Mouse (Mus musculus) erythroblast, embryonic 14.5 days (primary cell): ENCODE measurements around the gene Scnn1a. TPM values are rescaled to one million over a fixed set of nuclear protein-coding genes. Genes with fewer than 3 reads are reported as not detected.

Experiments
- H3K27me3 ChIP-seq: 2 replicates; pipeline ENCODE4 v1.6.1; 2012; ENCODE audit warnings: inconsistent platforms; ENCODE audit not compliant: control insufficient read depth
- H3K36me3 ChIP-seq: 2 replicates; pipeline ENCODE4 v1.6.1; 2012; ENCODE audit warnings: mild to moderate bottlenecking, inconsistent platforms; ENCODE audit not compliant: control insufficient read depth
- H3K4me1 ChIP-seq: 2 replicates; pipeline ENCODE4 v1.6.1; 2012; ENCODE audit warnings: inconsistent platforms; ENCODE audit not compliant: control insufficient read depth
- H3K4me3 ChIP-seq: replicated peaks from 2 replicates; pipeline ENCODE3; 2012; ENCODE audit warnings: moderate library complexity, mild to moderate bottlenecking, inconsistent platforms
- H3K9me3 ChIP-seq: 2 replicates; pipeline ENCODE4 v1.6.1; 2012; ENCODE audit warnings: low read length, inconsistent platforms, mixed read lengths; ENCODE audit not compliant: control insufficient read depth
- GATA1 ChIP-seq: IDR thresholded peaks from 2 replicates; pipeline ENCODE4 v1.6.1; 2012; ENCODE audit warnings: low read length, inconsistent platforms, mixed read lengths
- TAL1 ChIP-seq: IDR thresholded peaks from 3 replicates; pipeline ENCODE4 v1.6.1; 2012; ENCODE audit warnings: low read length, inconsistent platforms, mixed read lengths
- polyA plus RNA-seq: library from polyadenylated mRNA; stranded (reverse); fragments of >175 nt; gene quantifications from 2 replicates; pipeline ENCODE4 v1.2.3, GENCODE M21; 2012

Gene Scnn1a
- polyA plus RNA-seq, 1 experiment = 0.01 TPM

DNA sequence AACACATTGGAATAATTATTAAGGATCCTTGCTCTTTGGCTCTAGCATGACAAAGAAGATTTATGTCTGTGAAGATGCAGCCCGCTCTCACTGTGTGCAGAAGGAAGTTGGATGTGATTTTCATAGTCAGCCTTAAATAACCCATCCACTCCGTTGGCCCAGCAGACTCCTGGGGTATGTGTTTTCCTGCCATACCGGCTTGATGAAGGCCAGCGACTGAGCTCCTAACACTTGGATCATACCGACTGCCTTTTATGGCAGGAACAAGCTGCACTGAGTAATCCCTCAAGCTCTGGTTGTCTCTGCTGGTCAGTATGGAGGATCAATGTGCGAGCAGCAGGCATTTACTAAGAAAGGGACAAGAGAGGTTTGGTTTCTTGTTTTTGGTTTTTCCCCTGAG is 15.0 kb upstream of the Scnn1a start:
- peaks cover 6% of the 10 kb centered on the region; the same call in 1 of the 2 replicates for H3K36me3 ChIP-seq
- H3K4me1 ChIP-seq = no peaks in the 10 kb centered on the region
- H3K9me3 ChIP-seq = no peaks in the 10 kb centered on the region
- no peak overlapping the region for H3K4me3 ChIP-seq
- TF ChIP-seq TAL1 (no peak), GATA1 (no peak)
- H3K27me3 ChIP-seq = no peaks in the 10 kb centered on the region

GRCm38 (mm10) chr6:125307091-125307490 is 13.4 kb upstream of the Scnn1a start:
- TF ChIP-seq TAL1 (no peak), GATA1 (no peak)
- Histone ChIP-seq H3K36me3 (peaks cover 6% of the 10 kb centered on the region; the same call in 1 of the 2 replicates), H3K9me3 (no peaks in the 10 kb centered on the region)

DNA sequence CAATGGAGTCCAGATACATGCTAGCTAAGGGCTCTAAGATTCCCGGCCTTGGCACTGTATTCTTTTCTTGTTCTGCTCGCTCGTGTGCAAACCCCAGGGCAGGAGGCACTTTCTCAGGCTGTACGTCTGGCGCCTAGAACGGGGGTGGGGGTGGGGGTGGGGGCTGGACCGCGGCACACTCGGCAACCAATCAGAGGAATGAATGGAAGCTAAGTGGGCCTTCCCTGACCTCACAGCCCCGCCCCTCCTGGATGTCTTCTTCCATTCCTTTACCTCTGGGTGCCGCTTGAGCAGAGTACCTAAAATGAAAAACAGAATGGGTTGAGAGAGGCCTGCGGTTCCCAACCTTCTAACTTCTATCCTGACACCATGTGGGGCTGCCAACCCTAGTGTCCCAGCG is 11.5 kb upstream of the Scnn1a start:
- no peak overlapping the region for H3K4me3 ChIP-seq
- peaks cover 16% of the 10 kb centered on the region for H3K27me3 ChIP-seq
- no peaks in the 10 kb centered on the region for H3K9me3 ChIP-seq
- H3K36me3 ChIP-seq = peaks cover 6% of the 10 kb centered on the region; the same call in 1 of the 2 replicates
- TF ChIP-seq TAL1 (no peak), GATA1 (no peak)
- H3K4me1 ChIP-seq = peaks cover 2% of the 10 kb centered on the region

More at GRCm38 (mm10) chr6:125307091-125307490, 13.4 kb upstream of the Scnn1a start:
- H3K27me3 ChIP-seq = no peaks in the 10 kb centered on the region
- no peaks in the 10 kb centered on the region for H3K4me1 ChIP-seq
- no peak overlapping the region for H3K4me3 ChIP-seq

- Histone ChIP-seq H3K36me3 (peaks cover 6% of the 10 kb centered on the region; the same call in 1 of the 2 replicates), H3K27me3 (peaks cover 21% of the 10 kb centered on the region), H3K4me1 (peaks cover 3% of the 10 kb centered on the region), H3K9me3 (no peaks in the 10 kb centered on the region), H3K4me3 (no peak overlapping the region)
- TF ChIP-seq GATA1 = no peak
- TF ChIP-seq TAL1 = no peak
Observed at GRCm38 (mm10) chr6:125309406-125309805, 11.1 kb upstream of the Scnn1a start.

DNA sequence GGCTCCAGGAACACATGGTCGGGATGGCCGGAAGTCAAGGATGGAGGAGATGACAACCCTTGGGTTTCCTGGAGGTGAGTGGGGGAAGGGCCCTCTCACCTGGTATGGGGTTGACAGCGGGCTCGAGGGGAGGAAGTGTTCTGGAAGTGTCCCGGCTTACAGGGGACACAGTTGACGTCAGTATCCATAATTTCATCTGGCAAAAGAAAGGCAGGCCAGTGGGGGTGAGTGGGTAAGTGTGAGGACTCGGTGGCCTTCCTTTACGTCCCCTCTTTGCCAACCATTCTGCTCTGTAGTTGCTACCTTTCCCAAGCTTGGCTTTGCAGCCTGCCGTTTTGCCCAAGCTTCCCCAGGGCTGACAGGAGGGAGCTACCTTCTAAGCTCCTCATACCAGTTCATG is 8.3 kb upstream of the Scnn1a start:
- Histone ChIP-seq H3K27me3 (peaks cover 21% of the 10 kb centered on the region), H3K36me3 (peaks cover 1% of the 10 kb centered on the region; the same call in 1 of the 2 replicates), H3K9me3 (no peaks in the 10 kb centered on the region), H3K4me3 (no peak overlapping the region), H3K4me1 (peaks cover 3% of the 10 kb centered on the region)
- no peak for TF ChIP-seq GATA1
- TF ChIP-seq TAL1 = no peak

- TF ChIP-seq GATA1 = no peak
- TF ChIP-seq TAL1 = no peak
- Histone ChIP-seq H3K9me3 (no peaks in the 10 kb centered on the region), H3K4me1 (peaks cover 3% of the 10 kb centered on the region), H3K36me3 (no peaks in the 10 kb centered on the region; the same call in 1 of the 2 replicates), H3K27me3 (peaks cover 21% of the 10 kb centered on the region), H3K4me3 (peak overlapping the region; percentile 53)
Observed at GRCm38 (mm10) chr6:125312581-125313355, 7.7 kb upstream of the Scnn1a start.

GRCm38 (mm10) chr6:125313546-125314230 is 6.8 kb upstream of the Scnn1a start, which contains the start of gene Ltbr:
Ltbr (minus strand) TSS chr6:125313885.
- no peak for TF ChIP-seq GATA1
- TF ChIP-seq TAL1 = no peak
- peak within 1 kb of the TSS; percentile 53 for H3K4me3 ChIP-seq
- peaks cover 3% of the 10 kb centered on the region for H3K4me1 ChIP-seq
- H3K36me3 ChIP-seq = no peaks in the 10 kb centered on the region; the same call in 1 of the 2 replicates
- peaks cover 21% of the 10 kb centered on the region for H3K27me3 ChIP-seq
- no peaks in the 10 kb centered on the region for H3K9me3 ChIP-seq

DNA sequence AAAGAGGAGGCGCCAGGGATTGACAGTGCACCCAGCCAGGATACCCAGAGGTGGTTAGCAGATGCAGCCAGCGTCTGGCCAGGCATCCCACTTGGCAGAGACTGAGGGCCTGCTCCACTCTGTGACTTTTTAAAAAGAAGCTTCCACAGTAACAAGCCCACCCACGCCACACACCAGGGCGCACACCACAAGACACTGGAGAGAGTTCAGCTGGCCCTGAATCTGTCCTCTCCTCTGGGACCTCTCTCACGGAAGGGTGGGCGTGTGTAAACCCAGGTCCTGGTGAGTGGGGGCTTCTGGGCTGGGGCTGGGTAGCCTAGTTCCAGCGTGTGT is 6.3 kb upstream of the Scnn1a start:
- peaks cover 3% of the 10 kb centered on the region for H3K4me1 ChIP-seq
- H3K9me3 ChIP-seq = no peaks in the 10 kb centered on the region
- H3K36me3 ChIP-seq = no peaks in the 10 kb centered on the region; the same call in 1 of the 2 replicates
- H3K27me3 ChIP-seq = peaks cover 21% of the 10 kb centered on the region
- no peak for TF ChIP-seq TAL1
- no peak for TF ChIP-seq GATA1
- no peak overlapping the region for H3K4me3 ChIP-seq

DNA sequence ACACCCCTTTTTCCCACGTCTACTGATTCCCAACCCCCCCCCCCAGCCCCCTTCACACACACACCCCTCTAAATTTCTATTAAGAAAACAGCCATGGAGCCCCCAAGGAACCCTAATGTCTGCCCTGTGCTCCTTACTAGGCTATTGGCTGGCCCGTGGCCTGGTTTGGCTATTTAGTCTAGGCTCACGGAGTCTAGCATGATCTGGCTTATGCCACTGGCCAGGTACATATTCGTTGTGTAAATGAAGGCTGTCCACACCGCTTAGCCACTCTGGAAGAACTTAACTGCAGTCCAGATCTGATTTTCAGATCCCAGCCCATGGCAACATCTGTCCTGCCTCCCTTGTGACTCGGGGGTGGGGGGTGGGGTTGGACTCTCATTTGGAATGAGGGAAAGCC is 5.7 kb upstream of the Scnn1a start:
- peaks cover 21% of the 10 kb centered on the region for H3K27me3 ChIP-seq
- no peak for TF ChIP-seq TAL1
- TF ChIP-seq GATA1 = no peak
- peaks cover 3% of the 10 kb centered on the region for H3K4me1 ChIP-seq
- no peak overlapping the region for H3K4me3 ChIP-seq
- H3K9me3 ChIP-seq = no peaks in the 10 kb centered on the region
- H3K36me3 ChIP-seq = no peaks in the 10 kb centered on the region; the same call in 1 of the 2 replicates
